Mouse (Mus musculus): ENCODE data around the gene Atp6v0b.

Gene Atp6v0b

DNA sequence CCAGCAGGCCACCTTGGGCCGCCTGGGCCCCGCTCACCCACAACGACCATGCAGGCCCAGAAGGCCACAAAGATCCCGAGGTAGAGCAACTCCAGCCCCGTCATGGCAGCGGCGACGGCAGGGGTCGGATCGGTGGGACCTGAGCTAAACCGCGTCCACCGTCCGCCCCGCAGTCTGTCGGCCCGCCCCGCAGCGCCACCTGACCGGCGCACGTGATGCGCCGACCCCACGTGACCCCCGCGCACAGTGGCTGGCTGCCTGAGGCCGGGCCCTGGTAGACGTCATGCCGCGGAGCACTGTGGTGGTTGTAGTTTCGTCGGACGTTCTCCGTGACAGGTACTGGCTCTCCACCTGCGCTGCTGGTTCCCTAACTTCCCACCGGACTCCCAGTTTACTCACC lies at the start of gene Atp6v0b:
Gene Atp6v0b, minus strand, starts transcription at position 201 of the 400 bp plus-strand sequence.
- DNase-seq (ENCODE audit: low spot score in 2 of 2): peak; percentile 95 to 96

DNA sequence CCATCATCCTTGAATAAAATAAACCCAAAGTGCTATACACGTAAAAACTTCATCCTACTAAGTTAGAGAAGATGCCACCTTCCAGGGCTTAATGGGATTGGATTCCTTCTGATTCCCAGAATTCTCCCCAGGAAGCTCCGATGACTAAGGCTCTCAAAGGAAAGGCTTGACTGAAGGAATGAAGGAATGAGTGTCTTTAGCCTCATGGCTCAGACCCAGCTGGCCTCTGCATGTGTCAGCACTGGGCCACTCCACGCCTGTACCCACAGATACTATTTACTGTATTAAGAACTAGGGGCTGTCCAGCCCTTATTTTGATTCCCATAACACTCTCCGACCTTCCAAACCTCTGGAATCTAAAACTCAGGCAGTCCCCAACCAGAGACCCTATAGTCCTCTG lies 46.9 kb upstream of the Atp6v0b start:
- DNase-seq (ENCODE audit: low spot score in 2 of 2): no peak

DNA sequence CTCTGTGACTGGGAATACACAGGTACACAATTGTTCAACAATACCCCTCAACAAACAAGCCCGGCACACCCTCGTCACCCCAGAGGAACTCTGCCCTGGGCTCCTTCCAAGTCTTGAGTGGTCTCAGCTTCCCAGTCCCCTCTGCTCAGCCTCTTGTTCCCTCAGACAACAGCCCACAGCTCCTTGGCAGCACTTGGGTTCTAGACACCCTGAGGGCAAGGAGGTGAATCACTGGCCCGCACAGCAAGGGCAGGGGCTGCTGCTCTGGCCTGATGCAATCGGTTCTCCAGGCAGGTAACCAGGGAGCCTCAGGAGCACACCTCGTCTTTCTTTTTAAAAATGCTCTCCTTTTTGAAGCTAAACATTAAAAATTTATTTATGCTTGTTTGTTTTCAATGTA lies 46.1 kb upstream of the Atp6v0b start:
- no peak for DNase-seq (ENCODE audit: low spot score in 2 of 2)

DNA sequence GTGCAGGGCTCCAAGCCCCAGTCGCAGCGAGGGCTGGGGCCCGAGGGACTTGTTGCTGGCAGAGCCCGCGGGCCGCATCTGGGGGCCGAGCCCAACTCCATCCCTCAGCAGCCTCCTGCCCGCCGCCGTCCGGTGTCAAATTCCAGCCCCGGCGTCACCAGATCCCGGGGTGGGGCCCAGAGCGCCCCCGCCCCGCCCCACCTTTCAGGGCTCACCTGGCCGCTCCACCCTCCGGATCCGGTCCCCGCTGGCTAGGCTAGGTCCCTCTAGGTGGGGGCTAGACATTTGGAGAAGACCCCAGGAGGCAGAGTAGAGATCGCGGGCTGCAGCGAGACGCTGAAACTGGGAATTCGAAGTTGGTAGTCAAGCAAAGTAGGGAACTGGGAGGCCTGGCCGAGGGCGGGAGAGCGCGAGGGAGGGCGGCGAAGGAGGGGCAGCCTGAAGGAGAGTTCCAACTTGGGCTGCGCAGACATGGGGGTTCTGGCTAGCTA lies 42.3 kb upstream of the Atp6v0b start, which contains the start of gene Artn:
Gene Artn, minus strand, starts transcription at position 373 of the 491 bp plus-strand sequence.
- DNase-seq (ENCODE audit: low spot score in 2 of 2): no peak

DNA sequence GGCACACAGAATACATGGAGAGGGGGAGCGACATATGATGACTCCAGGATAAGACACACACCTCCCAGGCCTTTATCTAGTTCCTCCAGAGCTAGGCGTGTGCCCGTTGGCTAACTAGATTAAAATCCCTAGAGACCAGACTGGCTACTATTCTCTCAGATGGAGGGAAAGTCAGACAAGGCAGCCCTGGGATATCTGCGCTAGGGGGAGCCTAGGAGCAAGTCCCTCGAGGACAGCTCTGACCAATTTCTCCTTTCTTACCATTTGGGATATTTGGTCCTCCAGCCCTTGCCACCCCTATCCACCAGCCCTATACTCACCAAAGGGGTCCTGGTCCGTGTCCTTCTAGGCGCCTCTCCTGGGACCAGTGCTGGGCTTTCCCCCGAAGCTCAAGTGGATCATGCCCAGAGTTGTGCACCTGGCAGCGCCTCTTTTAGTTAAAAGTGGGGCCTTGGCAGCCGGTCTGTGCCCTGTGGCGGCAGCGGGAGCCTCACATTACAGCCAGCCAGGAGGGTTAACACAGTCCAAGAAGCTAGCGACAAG lies 41.6 kb upstream of the Atp6v0b start:
- peak in 1 of 2 experiments; percentile 56 for DNase-seq (ENCODE audit: low spot score in 2 of 2)

DNA sequence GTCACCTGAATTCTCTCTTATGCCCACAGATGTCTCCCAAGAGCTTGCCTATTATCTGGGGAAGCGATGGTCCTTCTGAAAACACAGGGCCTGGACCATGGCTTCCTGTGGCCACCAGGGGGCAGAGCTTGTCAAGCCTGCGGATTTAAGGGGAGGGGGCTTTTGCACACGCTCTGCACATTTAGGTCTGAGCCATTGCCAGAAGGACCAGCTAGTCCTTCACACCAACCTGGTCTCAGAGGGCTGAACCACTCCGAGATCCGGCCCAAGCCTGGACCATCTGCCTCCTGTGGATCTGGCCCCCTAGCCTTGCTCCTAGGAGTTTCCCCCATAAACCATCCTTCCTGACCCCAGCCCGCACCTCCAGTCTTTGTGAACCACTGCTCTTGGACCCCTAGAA lies 41.1 kb upstream of the Atp6v0b start:
- DNase-seq (ENCODE audit: low spot score in 2 of 2): no peak

DNA sequence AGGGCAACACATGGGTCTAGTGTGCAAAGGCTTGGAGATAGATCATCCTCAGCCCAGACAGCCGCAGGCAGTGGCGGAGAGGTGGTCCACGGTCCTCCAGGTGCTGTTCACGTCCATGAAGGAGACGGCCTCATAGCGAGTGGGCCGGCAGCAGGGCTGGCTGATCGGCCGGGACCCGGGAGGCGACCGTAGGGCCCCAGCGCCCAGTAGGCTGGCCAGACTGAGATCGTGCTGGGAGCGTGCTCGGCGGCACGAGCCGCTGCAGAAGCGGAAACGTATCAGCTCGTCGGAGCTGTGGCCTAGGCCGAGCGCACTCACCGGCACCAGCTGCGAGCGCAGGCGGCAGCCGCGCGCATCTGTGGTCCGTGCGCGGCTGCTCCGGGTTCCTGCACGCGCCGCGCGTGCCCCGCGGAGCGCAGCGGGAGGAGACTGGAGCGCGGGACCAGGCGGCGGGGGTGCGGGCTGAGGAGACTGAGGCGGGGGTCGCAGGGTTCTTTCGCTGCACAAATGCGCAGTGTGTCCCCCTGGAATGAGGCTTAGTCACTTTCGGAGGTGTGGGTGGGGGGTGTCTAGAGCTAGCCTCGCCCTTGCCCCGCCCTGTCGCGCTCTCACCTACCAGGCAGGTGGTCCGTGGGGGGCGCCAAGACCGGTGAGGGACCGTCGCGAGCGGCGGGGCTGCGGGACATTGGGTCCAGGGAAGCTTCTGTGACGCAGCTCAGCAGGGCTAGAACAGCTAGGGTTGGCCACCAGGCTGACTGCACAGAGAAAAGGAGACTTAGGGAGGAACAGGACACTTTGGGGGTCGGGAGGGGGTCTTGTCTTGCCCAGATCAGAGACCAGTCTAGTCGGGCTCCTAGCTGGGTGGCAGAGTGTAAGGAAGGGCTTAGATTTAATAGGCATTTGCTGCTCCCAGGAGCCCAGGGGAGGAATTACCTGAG lies 39.7 kb upstream of the Atp6v0b start:
- peak; percentile 66 to 74 for DNase-seq (ENCODE audit: low spot score in 2 of 2)

DNA sequence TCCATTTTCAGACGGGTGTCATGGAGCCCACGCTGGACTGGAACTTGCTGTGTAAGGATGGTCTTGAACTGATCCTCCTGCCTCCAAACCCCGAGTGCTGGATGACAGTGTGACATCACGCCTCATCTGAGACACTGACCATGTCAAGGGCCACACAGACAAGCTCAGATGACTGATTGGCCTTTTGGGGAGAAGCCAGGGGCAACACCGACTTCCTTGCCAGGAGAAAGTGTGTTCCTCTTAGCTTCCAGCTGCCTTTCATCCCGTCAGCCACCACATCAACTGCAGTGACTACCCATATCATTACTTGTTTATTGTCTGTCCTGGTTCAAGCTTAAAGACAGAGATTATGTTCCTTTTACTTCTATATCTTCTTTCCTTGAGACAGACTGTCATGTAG lies 37.8 kb upstream of the Atp6v0b start:
- DNase-seq (ENCODE audit: low spot score in 2 of 2): no peak

DNA sequence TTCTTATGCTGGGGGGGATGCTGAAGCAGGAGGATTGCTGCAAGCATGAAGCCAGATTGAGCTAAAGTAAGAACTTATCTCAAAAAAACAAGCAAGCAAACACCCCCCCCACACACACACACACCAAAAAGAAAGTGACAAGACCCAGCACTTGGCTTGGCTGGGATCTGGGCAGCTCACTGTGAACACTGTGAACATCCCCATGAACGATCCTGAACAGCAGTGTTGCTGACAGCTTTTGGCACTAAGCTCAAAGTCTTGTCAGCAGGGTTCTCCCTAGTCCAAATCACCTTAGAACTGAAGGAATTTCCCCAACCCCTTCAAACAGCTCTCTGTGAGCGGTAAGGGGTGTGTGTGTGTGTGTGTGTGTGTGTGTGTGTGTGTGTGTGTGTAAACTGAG lies 36.3 kb upstream of the Atp6v0b start:
- no peak for DNase-seq (ENCODE audit: low spot score in 2 of 2)

DNA sequence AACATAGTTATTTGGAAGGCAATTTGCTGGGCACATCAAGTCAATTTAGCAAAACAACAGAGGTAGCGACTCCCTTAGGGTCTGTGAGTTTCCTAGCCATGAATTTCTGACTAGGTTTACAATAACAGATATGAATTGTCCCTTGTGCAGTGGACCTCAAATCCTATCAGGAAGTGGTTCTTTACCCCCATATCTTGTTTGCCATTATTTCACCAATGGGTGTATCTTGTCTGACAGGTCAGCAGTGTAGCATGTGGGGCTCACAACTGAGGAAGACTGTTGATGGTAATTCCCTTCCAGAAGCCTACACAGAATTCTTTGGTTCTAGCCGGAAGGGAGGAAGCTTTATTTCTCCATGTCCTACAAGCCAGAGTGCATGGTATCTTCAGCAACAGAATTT lies 34.2 kb upstream of the Atp6v0b start:
- no peak for DNase-seq (ENCODE audit: low spot score in 2 of 2)

DNA sequence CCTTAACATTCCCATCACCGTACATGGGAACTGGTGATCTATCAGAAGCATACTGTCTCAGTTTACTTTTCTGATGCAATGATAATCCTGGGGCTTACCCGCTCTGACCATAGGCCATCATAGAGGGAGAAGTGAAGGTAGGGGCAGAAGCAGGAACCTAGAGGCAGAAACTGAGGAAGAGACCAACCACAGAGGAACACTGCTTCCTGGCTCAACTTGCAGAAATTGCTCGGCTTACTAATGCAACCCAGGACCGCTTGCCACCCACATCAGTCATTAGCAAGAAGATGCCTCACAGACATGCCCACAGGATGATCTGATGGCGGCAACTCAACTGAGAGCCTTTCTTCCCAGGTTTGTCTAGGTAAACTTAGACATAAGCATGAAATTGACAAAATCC lies 31.6 kb upstream of the Atp6v0b start:
- no peak for DNase-seq (ENCODE audit: low spot score in 2 of 2)

DNA sequence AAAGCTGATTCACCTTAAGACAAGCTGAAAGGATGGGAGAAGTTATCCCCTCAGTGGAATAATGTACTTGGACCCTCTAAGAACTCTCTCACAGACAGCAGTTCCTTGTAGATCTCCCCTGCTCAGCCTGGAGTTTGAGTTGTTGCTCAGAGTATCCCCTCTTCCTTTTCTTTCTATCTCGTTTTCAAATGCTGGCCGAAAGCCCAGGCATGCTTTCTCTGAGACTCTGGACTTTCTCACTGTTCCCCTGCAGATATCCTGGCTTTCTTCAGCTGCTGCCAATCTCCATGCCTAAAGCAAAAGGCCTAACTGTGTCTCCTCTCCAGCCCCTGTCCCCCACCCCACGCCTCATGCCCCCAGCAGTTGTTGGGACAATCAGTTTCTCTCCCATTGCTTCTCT lies 31.1 kb upstream of the Atp6v0b start:
- no peak for DNase-seq (ENCODE audit: low spot score in 2 of 2)

DNA sequence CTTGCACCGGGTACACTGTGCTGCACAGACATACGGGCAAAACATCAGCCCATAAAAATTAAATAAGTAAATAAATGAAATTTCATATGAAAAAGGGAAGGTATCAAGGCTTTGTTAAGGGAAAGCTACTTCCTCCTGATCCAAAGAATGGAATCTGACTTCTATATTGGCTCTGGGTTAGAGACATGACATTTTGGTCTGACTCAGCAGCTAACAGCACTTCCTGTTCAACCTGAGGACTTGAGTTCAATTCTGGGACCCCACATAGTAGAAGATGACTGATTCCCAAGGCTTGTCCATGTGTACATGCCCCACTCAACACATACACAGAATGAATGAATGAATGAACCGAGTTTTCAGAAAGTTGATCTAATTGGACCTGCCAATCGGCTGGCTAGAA lies 30.7 kb upstream of the Atp6v0b start:
- DNase-seq (ENCODE audit: low spot score in 2 of 2): no peak

DNA sequence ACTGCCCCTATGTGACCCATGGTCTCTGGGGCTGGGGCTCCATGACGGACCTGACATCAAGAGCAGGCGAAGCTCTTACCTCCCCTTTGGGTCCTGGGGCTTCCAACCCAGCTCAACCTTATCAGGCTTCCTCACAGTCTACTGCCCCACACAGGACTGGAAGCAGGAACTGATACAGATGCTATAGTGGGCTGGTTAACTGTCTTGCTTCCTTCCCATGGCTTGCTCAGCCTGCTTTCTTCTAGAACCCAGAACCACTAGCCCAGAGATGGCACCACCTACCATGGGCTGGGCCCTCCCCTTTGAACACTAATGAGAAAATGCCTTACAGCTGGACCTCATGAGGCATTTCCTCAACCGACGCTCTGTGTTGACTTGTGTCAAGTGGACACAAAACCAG lies 30.3 kb upstream of the Atp6v0b start:
- no peak for DNase-seq (ENCODE audit: low spot score in 2 of 2)

DNA sequence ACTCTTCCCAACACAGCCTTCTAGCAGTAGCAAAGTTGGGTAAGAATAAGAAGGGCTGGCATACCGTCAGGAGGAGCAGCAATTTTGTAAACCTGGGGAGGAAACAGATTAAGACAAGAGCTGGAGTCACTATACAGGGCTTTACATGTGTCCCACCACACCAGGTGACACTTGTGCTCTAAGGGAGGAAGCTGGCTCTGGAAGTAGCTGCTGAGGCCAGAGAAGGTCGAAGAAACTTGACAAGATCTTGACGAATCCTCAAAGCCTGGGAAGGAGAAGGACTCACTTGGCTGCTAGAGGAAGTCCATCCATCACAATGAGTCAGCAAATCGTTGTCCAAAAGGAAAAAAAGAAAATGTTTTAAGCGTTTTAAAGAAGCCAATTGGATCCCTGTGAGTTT lies 29.3 kb upstream of the Atp6v0b start:
- no peak for DNase-seq (ENCODE audit: low spot score in 2 of 2)

DNA sequence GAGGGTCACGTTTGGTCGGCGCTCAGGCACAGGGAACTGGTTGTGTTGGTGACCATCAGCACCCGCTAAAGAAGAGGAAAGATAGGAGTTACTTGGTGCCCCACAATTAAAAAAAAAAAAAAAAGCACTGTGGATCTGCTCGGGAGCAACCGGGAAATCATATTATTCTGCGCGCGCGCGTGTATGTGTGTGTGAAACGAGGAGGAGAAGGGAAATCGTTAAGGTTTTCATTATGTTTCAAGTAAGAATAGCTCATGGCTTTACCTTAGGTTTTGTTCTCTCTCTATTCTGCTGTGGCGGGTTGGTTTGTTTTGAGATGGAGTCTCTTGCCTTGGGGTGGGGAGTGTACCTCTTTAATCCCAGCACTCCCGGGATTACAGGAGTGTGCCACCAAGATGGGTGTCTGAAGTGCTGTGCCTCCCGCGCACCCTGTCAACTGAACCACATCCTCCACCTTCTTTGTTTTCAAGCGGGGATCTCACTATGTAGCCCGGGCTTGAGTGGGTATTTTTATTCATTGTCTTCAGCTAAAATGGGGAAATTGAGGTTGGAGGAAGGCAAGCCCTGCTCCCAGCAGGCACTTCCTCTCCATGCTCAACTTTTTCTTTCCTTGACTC lies 28.5 kb upstream of the Atp6v0b start:
- DNase-seq (ENCODE audit: low spot score in 2 of 2): peak in 1 of 2 experiments; percentile 46

DNA sequence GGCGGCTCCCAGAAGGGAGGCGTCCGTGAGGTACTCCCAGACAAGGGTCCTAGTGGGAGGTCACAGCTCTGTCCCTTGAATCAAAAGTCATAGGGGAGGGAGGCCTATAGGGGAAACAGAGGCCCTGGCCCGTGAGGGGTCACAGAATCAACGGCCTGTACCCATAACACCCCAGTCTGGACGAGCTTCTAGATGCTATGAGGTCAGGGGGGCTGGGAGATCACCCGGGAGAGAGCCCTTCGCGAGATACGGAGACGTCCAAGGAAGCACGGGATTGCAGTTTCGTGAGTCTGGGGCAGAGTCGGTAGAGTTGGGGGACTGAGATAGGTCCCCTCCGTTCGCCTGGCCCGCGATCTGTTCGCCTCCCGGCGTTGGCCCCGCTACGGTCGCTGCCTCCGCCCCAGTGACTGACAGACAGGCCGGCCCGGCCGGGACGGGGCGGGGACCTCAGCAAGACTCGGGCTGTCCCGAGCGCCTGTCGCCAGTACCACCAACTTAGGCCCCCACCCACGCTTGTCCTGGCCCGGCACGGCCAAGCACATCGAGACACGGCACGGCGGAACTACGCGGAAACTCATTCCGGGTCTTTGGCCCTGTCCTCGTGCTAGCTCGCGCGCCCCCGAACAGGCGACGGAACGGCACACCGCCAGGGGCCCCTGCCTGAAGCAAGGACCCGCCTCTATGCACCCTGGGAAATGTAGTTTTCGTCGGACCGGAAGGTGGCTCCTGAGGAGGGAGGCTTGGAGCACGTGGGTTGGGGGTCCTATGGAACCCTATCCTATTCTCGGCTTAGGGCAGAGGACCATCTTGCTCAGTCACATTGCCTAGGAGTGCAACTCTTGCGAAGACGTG lies 27.7 kb upstream of the Atp6v0b start, which contains the start of gene Ipo13:
Gene Ipo13, minus strand, starts transcription at position 409 of the 852 bp plus-strand sequence.
- DNase-seq (ENCODE audit: low spot score in 2 of 2): peak; percentile 94 to 95

DNA sequence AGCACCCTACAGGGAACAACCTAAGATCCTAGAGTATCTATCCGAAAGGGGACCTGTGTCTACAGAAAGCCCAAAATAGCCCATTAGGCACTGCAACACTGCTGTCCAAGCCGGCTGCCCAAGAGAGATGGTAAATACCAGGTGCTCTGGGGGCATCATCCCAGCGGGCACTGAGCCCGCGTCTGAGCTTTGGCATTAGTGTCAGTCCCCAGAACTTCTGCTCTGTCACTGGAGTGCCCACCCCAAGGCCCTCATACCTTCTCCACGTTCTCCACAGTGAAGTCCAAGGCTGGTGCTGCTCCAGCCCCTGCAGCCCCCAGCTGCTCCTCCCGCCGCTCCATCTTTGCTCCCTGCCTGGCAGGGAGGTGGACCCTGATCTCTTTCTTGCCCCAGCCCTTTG lies 26.9 kb upstream of the Atp6v0b start:
- DNase-seq (ENCODE audit: low spot score in 2 of 2): no peak

DNA sequence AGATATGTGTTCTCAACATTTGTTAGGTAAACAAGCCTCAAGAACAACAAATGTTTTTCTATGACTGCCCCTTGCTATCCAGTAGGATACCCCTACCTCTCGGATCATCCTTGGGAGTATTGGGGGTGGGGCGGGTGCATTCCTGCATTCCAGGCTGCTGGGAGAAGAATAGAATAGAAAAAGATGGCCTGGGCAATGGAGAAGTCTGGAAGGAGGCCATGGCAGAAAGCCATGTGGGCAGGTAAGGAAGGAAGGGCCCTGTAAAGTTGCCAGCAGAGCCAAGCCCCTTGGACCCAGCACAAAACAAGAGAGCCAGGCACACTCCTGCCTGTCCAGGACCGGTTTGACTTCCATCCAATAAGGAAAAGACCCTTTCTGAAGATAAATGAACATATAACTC lies 26.3 kb upstream of the Atp6v0b start:
- DNase-seq (ENCODE audit: low spot score in 2 of 2): no peak

DNA sequence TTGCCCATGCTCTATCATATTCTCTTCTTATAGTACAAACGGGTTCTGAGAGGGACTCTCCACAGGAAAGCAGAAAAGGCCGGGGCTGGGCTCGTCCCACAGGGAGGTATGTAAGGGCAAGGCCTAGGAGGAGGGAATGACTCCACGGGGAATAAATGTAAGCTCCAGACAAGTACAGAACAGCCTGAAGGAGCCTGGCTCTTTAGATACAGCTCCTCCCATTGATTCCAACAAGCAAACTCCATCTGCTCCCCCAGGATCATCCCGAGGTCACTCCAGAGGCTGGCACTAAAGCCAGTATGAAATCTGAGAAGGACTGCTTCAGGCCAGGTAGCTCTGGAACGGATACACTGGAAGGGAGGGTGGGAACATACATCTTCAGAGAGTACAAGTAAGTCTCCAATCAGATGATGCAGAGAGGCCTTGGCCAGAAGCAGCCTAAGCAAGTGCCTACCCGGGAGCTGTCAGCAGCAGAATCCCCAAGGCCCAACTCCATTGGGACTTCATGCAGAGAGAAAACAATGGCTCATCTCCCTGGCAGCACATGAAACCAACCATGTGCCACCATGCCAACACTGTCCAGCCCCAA lies 25.6 kb upstream of the Atp6v0b start:
- DNase-seq (ENCODE audit: low spot score in 2 of 2): no peak

DNA sequence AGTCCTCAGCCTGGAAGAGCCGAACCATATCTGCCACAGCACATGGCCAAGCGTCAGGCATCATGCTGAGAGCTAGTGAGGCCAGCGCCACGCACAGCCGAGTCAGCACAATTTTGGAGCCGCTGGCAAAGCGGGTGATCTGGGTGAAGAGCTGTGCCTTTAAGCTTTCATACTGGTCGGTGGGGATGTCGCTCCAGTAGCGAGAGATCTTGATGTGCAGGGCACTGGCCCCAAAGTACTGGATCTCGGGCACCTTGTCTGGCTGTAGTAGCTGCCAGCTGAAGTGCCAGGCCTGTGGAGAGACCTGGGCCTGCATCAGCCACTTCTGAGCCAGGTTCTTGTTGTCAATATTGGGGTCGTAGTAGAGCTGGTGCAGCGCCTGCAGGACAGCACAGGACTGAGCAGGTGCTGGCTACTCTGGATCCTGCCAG lies 25.0 kb upstream of the Atp6v0b start:
- no peak for DNase-seq (ENCODE audit: low spot score in 2 of 2)

Measured in frontal cortex, postnatal 36 days (tissue).